17 mouse cellular contexts compared by ENCODE assay signal in the genomic region with DNA sequence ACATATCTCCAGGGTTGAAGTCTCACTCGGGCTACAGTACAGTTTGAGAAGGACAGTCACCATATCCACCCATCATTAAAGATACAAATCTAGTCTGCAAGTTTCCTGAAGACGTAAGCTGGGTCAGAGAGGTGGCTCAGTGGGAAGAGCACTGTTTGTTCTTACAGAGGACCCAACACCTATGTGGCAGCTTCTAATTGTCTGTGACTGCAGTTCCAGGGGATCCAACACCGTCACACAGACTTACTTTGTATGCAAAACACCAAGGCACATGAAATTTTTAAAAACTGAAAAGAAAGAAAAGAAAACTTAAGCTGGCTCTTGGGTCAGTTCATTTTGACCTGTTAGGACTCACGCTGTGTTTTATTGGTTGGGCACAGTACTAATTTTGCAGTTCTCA. TPM values are rescaled to one million over a fixed set of nuclear protein-coding genes. Genes with fewer than 3 reads are reported as not detected.
DNase-seq lines count a peak whose midpoint lies in the region; ATAC-seq and TF ChIP-seq lines count a peak whose summit lies in the region.
"Had no signal": no experiment of that assay in that cellular context is flagged by ENCODE, and none has a peak within 500 bp of the region (broad histone marks: within the 10 kb centered on the region; RNA-seq: fewer than 3 reads in every experiment).

No protein-coding gene starts in this region.

- H3K27ac ChIP-seq in heart, embryonic 14.5 days (replicated peaks in 1 of 2; ENCODE audit: control insufficient read depth in 1 of 2, insufficient read depth in 1 of 2, low read depth in 2 of 2, low read length in 2 of 2), result peak overlapping the region; percentile 20 to 46; a peak in 1 of 4 replicates
- H3K27ac ChIP-seq in liver, embryonic 13.5 days, result peak overlapping the region; percentile 82; the same call in 1 of the 2 replicates
- H3K27ac ChIP-seq in MEL (ENCODE audit: control insufficient read depth, low read depth, low read length), result peak overlapping the region; percentile 45; the same call in 1 of the 2 replicates
- H3K27ac ChIP-seq in embryonic fibroblast, embryonic 13.5 days (ENCODE audit: insufficient read depth, low read length), result peak overlapping the region; percentile 38; the same call in 1 of the 2 replicates
- no peak overlapping the region for H3K27ac ChIP-seq in midbrain, embryonic 13.5 days
- no peak overlapping the region for H3K27ac ChIP-seq in cerebellum, adult 2 months (ENCODE audit: insufficient read depth, low read length)
- H3K27ac ChIP-seq: hindbrain, embryonic 12.5 days; liver, embryonic 14.5 days had no signal

- TF ChIP-seq RAD21 in MEL (IDR thresholded peaks at IDR 0.05; ENCODE audit: low read depth, low read length), result no peak

- H3K4me1 ChIP-seq in heart, embryonic 14.5 days (ENCODE audit: control insufficient read depth in 2 of 2, insufficient read depth in 2 of 2, low read length in 2 of 2), result peaks cover 18 to 31% of the 10 kb centered on the region in 2 experiments
- H3K4me1 ChIP-seq in liver, embryonic 13.5 days (replicated peaks), result peaks cover 50% of the 10 kb centered on the region
- H3K4me1 ChIP-seq in MEL (ENCODE audit: control insufficient read depth in 1 of 2, insufficient read depth in 2 of 2, low read length in 2 of 2), result peaks cover 32 to 48% of the 10 kb centered on the region in 2 experiments
- peaks cover 26% of the 10 kb centered on the region for H3K4me1 ChIP-seq in embryonic fibroblast, embryonic 13.5 days (ENCODE audit: control insufficient read depth, insufficient read depth, low read length)
- H3K4me1 ChIP-seq in midbrain, embryonic 13.5 days (replicated peaks), result no peaks in the 10 kb centered on the region
- H3K4me1 ChIP-seq in cerebellum, adult 2 months (ENCODE audit: control insufficient read depth, insufficient read depth, low read length), result no peaks in the 10 kb centered on the region

- H3K4me2 ChIP-seq in heart, embryonic 14.5 days (ENCODE audit: low read length), result no peak overlapping the region
- no peak overlapping the region for H3K4me2 ChIP-seq in liver, embryonic 13.5 days
- no peak overlapping the region for H3K4me2 ChIP-seq in midbrain, embryonic 13.5 days (replicated peaks)
- H3K4me2 ChIP-seq: hindbrain, embryonic 12.5 days; midbrain, embryonic 11.5 days had no signal

- TF ChIP-seq CTCF in MEL (IDR thresholded peaks at IDR 0.05 in 2 of 3, conservative IDR thresholded peaks at IDR 0.05 in 1 of 3; ENCODE audit: control insufficient read depth in 1 of 3, insufficient read depth in 1 of 3, low read depth in 2 of 3, low read length in 3 of 3, poor library complexity in 1 of 3, severe bottlenecking in 1 of 3), result no peak
- TF ChIP-seq CTCF in embryonic fibroblast, embryonic 13.5 days (IDR thresholded peaks at IDR 0.05; ENCODE audit: borderline replicate concordance, insufficient read depth, low read length), result no peak
- no peak for TF ChIP-seq CTCF in cerebellum, adult 2 months (IDR thresholded peaks at IDR 0.05; ENCODE audit: borderline replicate concordance, insufficient read depth, low read depth, low read length)

- no peak overlapping the region for H3K9ac ChIP-seq in heart, embryonic 14.5 days (ENCODE audit: low read length)
- H3K9ac ChIP-seq in liver, embryonic 13.5 days, result no peak overlapping the region
- no peak overlapping the region for H3K9ac ChIP-seq in MEL (ENCODE audit: control insufficient read depth, low read depth, low read length, poor library complexity, severe bottlenecking)
- no peak overlapping the region for H3K9ac ChIP-seq in midbrain, embryonic 13.5 days (replicated peaks)
- H3K9ac ChIP-seq: hindbrain, embryonic 12.5 days; liver, embryonic 14.5 days had no signal

- H3K27me3 ChIP-seq in heart, embryonic 14.5 days (ENCODE audit: control insufficient read depth, insufficient read depth, low read length), result no peaks in the 10 kb centered on the region
- H3K27me3 ChIP-seq in liver, embryonic 13.5 days, result no peaks in the 10 kb centered on the region
- no peaks in the 10 kb centered on the region for H3K27me3 ChIP-seq in MEL (ENCODE audit: control insufficient read depth in 1 of 2, insufficient read depth in 2 of 2, low read length in 2 of 2)
- no peaks in the 10 kb centered on the region for H3K27me3 ChIP-seq in midbrain, embryonic 13.5 days
- H3K27me3 ChIP-seq in cerebellum, adult 2 months (ENCODE audit: control insufficient read depth, insufficient read depth, low read length), result no peaks in the 10 kb centered on the region
- H3K27me3 ChIP-seq: hindbrain, embryonic 12.5 days had no signal

- TF ChIP-seq EP300 in MEL (IDR thresholded peaks at IDR 0.05; ENCODE audit: low read depth in 1 of 2, low read length in 2 of 2), result no peak

- no peak for DNase-seq in heart, postnatal 25 days (ENCODE audit: low spot score)
- DNase-seq in liver, embryonic 13.5 days, result no peak
- no peak for DNase-seq in liver
- DNase-seq in MEL (ENCODE audit: low read depth, low spot score), result no peak
- DNase-seq in cerebellum, adult 2 months, result no peak
- DNase-seq: cerebellum, postnatal 10 days; kidney, postnatal 4 days; right cerebral cortex, adult 18-20 months; thymus, postnatal 36 days had no signal

- 72% methylated on average over 4 of the region's 4 CpGs for WGBS in heart, embryonic 14.5 days
- 63% methylated on average over 4 of the region's 4 CpGs for WGBS in liver, embryonic 13.5 days (ENCODE audit: insufficient replicate concordance)
- WGBS in midbrain, embryonic 13.5 days, result 80% methylated on average over 4 of the region's 4 CpGs
- WGBS in cerebellum, adult 2 months, result 92% methylated on average over 4 of the region's 4 CpGs

- ATAC-seq in heart, embryonic 14.5 days (ENCODE audit: insufficient number of reproducible peaks, insufficient read depth, low FRiP score, low read depth), result no peak
- ATAC-seq in liver, embryonic 13.5 days (ENCODE audit: low read depth), result no peak
- ATAC-seq in midbrain, embryonic 13.5 days, result no peak

- H3K9me3 ChIP-seq in heart, embryonic 14.5 days (ENCODE audit: control insufficient read depth, low read length), result no peaks in the 10 kb centered on the region
- no peaks in the 10 kb centered on the region for H3K9me3 ChIP-seq in liver, embryonic 13.5 days (replicated peaks)
- no peaks in the 10 kb centered on the region for H3K9me3 ChIP-seq in MEL (replicated peaks; ENCODE audit: insufficient read depth, low read length)
- H3K9me3 ChIP-seq in midbrain, embryonic 13.5 days, result no peaks in the 10 kb centered on the region
- H3K9me3 ChIP-seq: hindbrain, embryonic 12.5 days had no signal

- intact Hi-C loops in heart, postnatal 25 days (cut with DNase I), result loop anchor here (5.0 kb wide), 1 partner anchor 36 kb away; no protein-coding TSS in a partner anchor

- H3K79me2 ChIP-seq in MEL (ENCODE audit: control insufficient read depth, insufficient read depth, low read length, poor library complexity), result peaks cover 18% of the 10 kb centered on the region; the same call in 1 of the 2 replicates

- H3K36me3 ChIP-seq in heart, embryonic 14.5 days (ENCODE audit: control insufficient read depth, insufficient read depth, low read length), result no peaks in the 10 kb centered on the region
- no peaks in the 10 kb centered on the region for H3K36me3 ChIP-seq in liver, embryonic 13.5 days
- H3K36me3 ChIP-seq in MEL (ENCODE audit: control insufficient read depth in 1 of 2, insufficient read depth in 2 of 2, low read length in 2 of 2), result peaks cover 39 to 73% of the 10 kb centered on the region in 2 experiments
- H3K36me3 ChIP-seq in midbrain, embryonic 13.5 days, result no peaks in the 10 kb centered on the region
- H3K36me3 ChIP-seq: hindbrain, embryonic 12.5 days had no signal

- H3K4me3 ChIP-seq in heart, embryonic 14.5 days (ENCODE audit: control insufficient read depth in 1 of 2, insufficient read depth in 1 of 2, low read depth in 1 of 2, low read length in 2 of 2), result no peak overlapping the region
- H3K4me3 ChIP-seq in liver, embryonic 13.5 days (replicated peaks), result no peak overlapping the region
- H3K4me3 ChIP-seq in MEL (ENCODE audit: control insufficient read depth in 1 of 2, insufficient read depth in 1 of 2, low read depth in 2 of 2, low read length in 2 of 2), result no peak overlapping the region
- no peak overlapping the region for H3K4me3 ChIP-seq in embryonic fibroblast, embryonic 13.5 days (ENCODE audit: insufficient read depth, low read length)
- no peak overlapping the region for H3K4me3 ChIP-seq in midbrain, embryonic 13.5 days (replicated peaks)
- H3K4me3 ChIP-seq in cerebellum, adult 2 months (replicated peaks; ENCODE audit: insufficient read depth, low read depth, low read length), result no peak overlapping the region
- H3K4me3 ChIP-seq: erythroblast, embryonic 14.5 days; hindbrain, embryonic 12.5 days; myocyte had no signal

- TF ChIP-seq POLR2A in MEL (IDR thresholded peaks at IDR 0.05; ENCODE audit: control insufficient read depth in 1 of 2, insufficient read depth in 1 of 2, low read depth in 1 of 2, low read length in 2 of 2, poor library complexity in 1 of 2), result no peak
- no peak for TF ChIP-seq POLR2A in embryonic fibroblast, embryonic 13.5 days (IDR thresholded peaks at IDR 0.05; ENCODE audit: low read depth, low read length)
- no peak for TF ChIP-seq POLR2A in cerebellum, adult 2 months (IDR thresholded peaks at IDR 0.05; ENCODE audit: borderline replicate concordance, insufficient read depth, low read length)

TF ChIP-seq in MEL, 35 proteins besides CTCF, POLR2A, EP300 and RAD21:
- TF ChIP-seq E2F4 (IDR thresholded peaks at IDR 0.05; ENCODE audit: borderline replicate concordance, low read depth, low read length), result no peak
- TF ChIP-seq MEF2A (IDR thresholded peaks at IDR 0.05; ENCODE audit: extremely low read depth, insufficient replicate concordance, low read depth, low read length, poor library complexity, severe bottlenecking), result no peak
- no peak for TF ChIP-seq GABPA (IDR thresholded peaks at IDR 0.05; ENCODE audit: low read depth, low read length)
- TF ChIP-seq JUND (IDR thresholded peaks at IDR 0.05; ENCODE audit: low read depth, low read length), result no peak
- TF ChIP-seq BHLHE40 (IDR thresholded peaks at IDR 0.05; ENCODE audit: borderline replicate concordance, low read depth, low read length), result no peak
- no peak for TF ChIP-seq ETS1 (IDR thresholded peaks at IDR 0.05; ENCODE audit: low read depth, low read length)
- no peak for TF ChIP-seq NELFE (IDR thresholded peaks at IDR 0.05; ENCODE audit: low read depth, low read length)

RNA-seq across cellular contexts. Expression of gene Fam133b, which starts 40.3 kb away (rescaled TPM):
- 17.1 and 20.1 TPM in 2 replicates for polyA plus RNA-seq in heart, embryonic 14.5 days (2014; fragmentation: Nextera tagmentation; extraction: Ambion mirVana)
- total RNA-seq in heart, postnatal 25 days (2021), result 10 to 100 TPM; 11.5 to 12.9 TPM
- 13.8 and 17.3 TPM in 2 replicates for polyA plus RNA-seq in liver, embryonic 13.5 days (2015; fragmentation: Nextera tagmentation; extraction: Ambion mirVana)
- total RNA-seq in MEL (2012; rRNA removed), result 36.2 and 39.4 TPM in 2 replicates
- 10 to 100 TPM in 1 of 2 experiments, not detected in 1; 56.0 TPM for polyA plus RNA-seq in MEL (2012; ENCODE audit: insufficient read depth in 1 of 2, insufficient read length in 2 of 2, low read depth in 1 of 2, low replicate concordance in 2 of 2, missing spikeins in 1 of 2)
- polyA plus RNA-seq in embryonic fibroblast, embryonic 13.5 days (2011; ENCODE audit: insufficient read length, low read depth, missing spikeins), result 23.2 and 30.0 TPM in 2 replicates
- 32.5 and 35.5 TPM in 2 replicates for polyA plus RNA-seq in midbrain, embryonic 13.5 days (2015; fragmentation: Nextera tagmentation; extraction: Ambion mirVana)
- 29.6 and 30.6 TPM in 2 replicates for polyA plus RNA-seq in cerebellum, adult 2 months (2012; rRNA removed)

Comparison
In these comparisons a context has a peak if more than half of its experiments do, and no peak if none do; other contexts are left out.
1. H3K27ac ChIP-seq: peak in heart, embryonic 14.5 days (2 of 2), liver, embryonic 13.5 days (single experiment), MEL (single experiment) and embryonic fibroblast, embryonic 13.5 days (single experiment); none in midbrain, embryonic 13.5 days (single experiment) and cerebellum, adult 2 months (single experiment).